Mouse (Mus musculus) E14TG2a.4 (cell line): ENCODE data around the gene Zbtb39.

Experiments used
- H3K27me3 ChIP-seq: 2 replicates; pipeline ENCODE4 v1.6.1; 2014; ENCODE audit warnings: low read length, control low read depth; ENCODE audit not compliant: insufficient read depth
- H3K36me3 ChIP-seq: 2 replicates; pipeline ENCODE4 v1.6.1; 2014; ENCODE audit warnings: low read length, control low read depth; ENCODE audit not compliant: insufficient read depth
- H3K4me1 ChIP-seq: replicated peaks from 2 replicates; pipeline ENCODE4 v1.6.1; 2014; ENCODE audit warnings: low read depth, low read length, control low read depth
- H3K4me3 ChIP-seq: replicated peaks from 2 replicates; pipeline ENCODE4 v1.5.1; 2014; ENCODE audit warnings: mild to moderate bottlenecking, low read length
- H3K9me3 ChIP-seq: 2 replicates; pipeline ENCODE4 v1.6.1; 2014; ENCODE audit warnings: low read length, control low read depth
- CTCF ChIP-seq: conservative IDR thresholded peaks from 2 replicates; pipeline ENCODE4 v1.5.1; 2014; ENCODE audit warnings: low read length
- NANOG ChIP-seq: IDR thresholded peaks from 2 replicates; pipeline ENCODE4 v1.6.1; 2014; ENCODE audit warnings: borderline replicate concordance, low read length, mixed read lengths
- POU5F1 ChIP-seq: IDR thresholded peaks from 2 replicates; pipeline ENCODE4 v1.6.1; 2014; ENCODE audit warnings: low read length, borderline replicate concordance

Zbtb39 gene

GRCm38 (mm10) chr10:127744661-127745060 lies 5.3 kb downstream of the Zbtb39 start:
- no peaks in the 10 kb centered on the region for H3K9me3 ChIP-seq
- H3K4me3 ChIP-seq: no peak overlapping the region
- peaks cover 92% of the 10 kb centered on the region for H3K4me1 ChIP-seq
- peak; percentile 73 for TF ChIP-seq CTCF
- no peak for TF ChIP-seq POU5F1
- peaks cover 6% of the 10 kb centered on the region; the same call in 1 of the 2 replicates for H3K27me3 ChIP-seq
- H3K36me3 ChIP-seq: peaks cover 59% of the 10 kb centered on the region

DNA sequence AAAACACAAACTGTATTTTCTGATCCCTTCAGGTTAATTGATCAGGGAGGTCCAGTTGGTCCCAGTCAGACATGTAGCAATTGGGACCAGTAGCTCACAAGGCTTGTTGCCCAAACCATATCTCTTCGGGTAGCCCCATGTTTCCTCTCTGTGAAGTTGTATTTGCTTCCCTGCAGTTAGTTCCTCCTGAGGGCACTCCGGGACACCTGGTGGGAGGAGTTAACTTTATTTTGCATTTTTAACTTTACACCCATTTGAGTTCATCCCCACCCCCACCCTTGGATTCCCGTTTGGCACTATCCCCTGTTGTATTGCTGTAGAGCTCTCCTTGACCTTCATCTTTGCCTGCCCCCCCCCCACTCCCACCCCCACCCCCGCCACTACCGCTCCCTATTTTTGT lies 6.5 kb downstream of the Zbtb39 start:
- Histone ChIP-seq H3K9me3 (no peaks in the 10 kb centered on the region), H3K36me3 (peaks cover 59% of the 10 kb centered on the region), H3K27me3 (peaks cover 9% of the 10 kb centered on the region), H3K4me3 (peak overlapping the region; percentile 41), H3K4me1 (peaks cover 97% of the 10 kb centered on the region)
- TF ChIP-seq POU5F1: no peak
- TF ChIP-seq CTCF: no peak

GRCm38 (mm10) chr10:127747254-127747653 lies 7.9 kb downstream of the Zbtb39 start:
- Histone ChIP-seq H3K27me3 (peaks cover 19% of the 10 kb centered on the region), H3K4me3 (no peak overlapping the region), H3K36me3 (peaks cover 47% of the 10 kb centered on the region), H3K4me1 (peaks cover 92% of the 10 kb centered on the region), H3K9me3 (no peaks in the 10 kb centered on the region)
- TF ChIP-seq NANOG (no peak), POU5F1 (no peak), CTCF (no peak)

DNA sequence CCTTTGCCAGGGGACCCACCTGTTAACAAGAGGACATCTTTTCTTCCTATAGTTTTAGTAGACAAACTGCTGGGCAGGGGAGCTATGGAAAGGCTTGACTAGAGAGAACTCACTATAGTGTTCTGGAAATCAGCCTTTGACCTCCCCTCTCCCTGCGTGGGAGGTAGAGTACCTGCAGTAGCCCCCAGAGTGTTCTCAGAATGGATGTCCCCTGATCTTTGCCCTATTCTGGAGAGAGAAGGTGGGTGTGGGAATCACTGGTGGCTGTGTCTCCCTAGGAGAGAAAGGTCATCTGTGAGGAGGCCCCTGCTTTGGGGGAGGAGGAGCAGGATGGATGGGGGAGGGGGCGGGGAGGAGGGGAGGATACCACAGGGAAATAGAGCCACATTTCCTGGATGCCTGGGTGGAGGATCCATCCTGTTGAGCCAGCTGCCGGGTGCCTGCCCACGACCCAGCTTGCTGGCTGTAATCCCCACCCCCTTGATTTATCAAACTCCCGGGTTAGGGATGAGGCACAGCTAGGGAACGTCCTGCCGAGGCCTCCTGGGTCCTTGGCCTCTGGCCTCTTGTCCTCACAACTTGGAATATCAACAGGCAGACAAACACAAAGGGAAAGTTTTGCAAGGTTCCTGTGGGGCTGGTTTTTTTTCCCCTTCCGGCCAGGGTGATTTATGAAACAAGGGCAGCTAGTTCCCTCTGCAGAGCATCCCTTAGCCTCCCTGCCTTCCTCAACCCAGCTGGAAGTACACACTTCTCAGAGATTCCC lies 9.7 kb downstream of the Zbtb39 start:
- H3K9me3 ChIP-seq: no peaks in the 10 kb centered on the region
- H3K4me3 ChIP-seq: peak overlapping the region; percentile 72
- TF ChIP-seq CTCF (no peak), POU5F1 (no peak), NANOG (no peak)
- peaks cover 19% of the 10 kb centered on the region for H3K27me3 ChIP-seq
- H3K4me1 ChIP-seq: peaks cover 74% of the 10 kb centered on the region
- peaks cover 30% of the 10 kb centered on the region for H3K36me3 ChIP-seq

GRCm38 (mm10) chr10:127750136-127750777 lies 10.9 kb downstream of the Zbtb39 start:
- Histone ChIP-seq H3K27me3 (peaks cover 19% of the 10 kb centered on the region), H3K4me1 (peaks cover 63% of the 10 kb centered on the region), H3K4me3 (peak overlapping the region; percentile 72), H3K36me3 (peaks cover 19% of the 10 kb centered on the region), H3K9me3 (no peaks in the 10 kb centered on the region)
- TF ChIP-seq CTCF (no peak), NANOG (no peak), POU5F1 (no peak)

DNA sequence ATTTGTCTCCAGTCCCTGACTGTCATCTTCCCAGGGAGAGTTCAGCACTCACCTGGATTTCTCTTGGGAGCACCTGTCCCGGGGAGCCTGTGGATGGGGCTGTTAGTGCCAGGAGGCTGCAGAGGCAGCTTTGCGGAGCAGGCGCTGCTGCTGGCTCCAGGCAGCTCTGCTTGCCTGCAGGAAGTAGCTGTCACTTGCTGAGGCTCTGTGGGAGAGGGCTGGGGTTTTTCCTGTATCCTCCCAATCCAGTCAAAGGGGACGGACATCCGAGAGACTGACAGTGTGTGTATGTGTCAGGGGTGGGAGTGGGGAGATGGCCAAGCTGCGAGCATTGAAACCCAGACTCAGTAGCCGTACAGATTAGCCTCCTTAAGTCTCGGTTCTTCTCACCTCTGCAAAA lies 12.2 kb downstream of the Zbtb39 start, which contains the start of gene Gpr182:
Gpr182 (minus strand) TSS at position 185 of the 400 bp plus-strand sequence.
- Histone ChIP-seq H3K9me3 (no peaks in the 10 kb centered on the region), H3K27me3 (peaks cover 19% of the 10 kb centered on the region), H3K4me3 (peak within 1 kb of the TSS; percentile 72), H3K36me3 (peaks cover 8% of the 10 kb centered on the region; the same call in 1 of the 2 replicates), H3K4me1 (peaks cover 58% of the 10 kb centered on the region)
- TF ChIP-seq CTCF: no peak
- no peak for TF ChIP-seq NANOG
- TF ChIP-seq POU5F1: no peak

GRCm38 (mm10) chr10:127754566-127755166 lies 15.3 kb downstream of the Zbtb39 start:
- Histone ChIP-seq H3K36me3 (no peaks in the 10 kb centered on the region), H3K9me3 (peaks cover 6% of the 10 kb centered on the region; the same call in 1 of the 2 replicates), H3K4me3 (no peak overlapping the region), H3K4me1 (peaks cover 29% of the 10 kb centered on the region), H3K27me3 (peaks cover 19% of the 10 kb centered on the region)
- TF ChIP-seq NANOG: no peak
- TF ChIP-seq POU5F1: no peak
- TF ChIP-seq CTCF: no peak

- Histone ChIP-seq H3K4me3 (no peak overlapping the region), H3K36me3 (no peaks in the 10 kb centered on the region), H3K27me3 (peaks cover 17% of the 10 kb centered on the region), H3K9me3 (peaks cover 6% of the 10 kb centered on the region; the same call in 1 of the 2 replicates), H3K4me1 (peaks cover 23% of the 10 kb centered on the region)
- TF ChIP-seq POU5F1: no peak
- TF ChIP-seq NANOG: no peak
- no peak for TF ChIP-seq CTCF
Observed at GRCm38 (mm10) chr10:127755246-127755645, 15.9 kb downstream of the Zbtb39 start.
